Comparison of ENCODE assay signal across 9 mouse cellular contexts in the genomic region with DNA sequence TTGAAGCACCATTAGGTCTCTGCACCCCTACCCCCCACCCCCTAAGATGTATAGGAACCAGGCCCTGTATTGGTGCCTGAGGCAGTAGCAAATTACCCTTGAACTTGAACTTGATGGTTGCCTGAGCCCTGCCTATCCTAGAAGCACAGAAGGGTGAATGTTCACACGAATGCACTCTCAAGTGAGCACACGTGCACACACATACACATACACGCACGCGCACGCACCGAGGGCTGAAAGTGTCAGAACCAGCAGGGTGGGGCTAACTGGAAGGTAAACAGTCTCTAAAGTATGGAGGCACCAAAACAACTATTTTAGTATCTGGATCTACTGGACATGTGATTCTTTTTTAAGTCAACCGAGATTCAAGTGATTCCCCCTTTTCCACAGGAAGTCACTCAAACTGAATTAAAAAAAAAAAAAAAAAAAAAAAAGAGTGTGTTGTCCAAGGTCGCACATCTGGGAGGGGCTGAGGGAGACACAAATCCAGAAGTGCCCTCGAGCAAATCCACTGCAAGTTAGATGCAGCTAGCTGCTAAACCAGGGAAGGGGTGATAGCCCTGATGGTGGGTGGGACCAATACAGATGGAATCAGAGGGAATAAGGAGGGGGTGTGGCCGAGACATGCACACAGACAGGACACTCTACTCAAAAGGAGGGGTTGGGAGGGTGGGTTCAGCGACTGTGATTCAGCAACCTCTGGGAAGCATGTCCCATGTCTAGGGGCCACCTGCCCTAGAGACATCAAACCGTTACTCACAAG.
DNase-seq lines count a peak whose midpoint lies in the region; ATAC-seq and TF ChIP-seq lines count a peak whose summit lies in the region.
"Had no signal": no experiment of that assay in that cellular context is flagged by ENCODE, and none has a peak within 500 bp of the region (broad histone marks: within the 10 kb centered on the region; RNA-seq: fewer than 3 reads in every experiment).

No protein-coding gene starts in this region.

- no peak for TF ChIP-seq CTCF in intestine, postnatal 0 days (IDR thresholded peaks at IDR 0.05; ENCODE audit: low read depth)

- H3K9me3 ChIP-seq in heart, embryonic 12.5 days (replicated peaks): no peaks in the 10 kb centered on the region
- H3K9me3 ChIP-seq in midbrain, embryonic 16.5 days (replicated peaks; ENCODE audit: control insufficient read depth, low read length, poor library complexity, severe bottlenecking): no peaks in the 10 kb centered on the region
- H3K9me3 ChIP-seq in midbrain, embryonic 11.5 days (ENCODE audit: control insufficient read depth, low read length): no peaks in the 10 kb centered on the region
- no peaks in the 10 kb centered on the region for H3K9me3 ChIP-seq in intestine, postnatal 0 days (ENCODE audit: control insufficient read depth)
- no peaks in the 10 kb centered on the region for H3K9me3 ChIP-seq in stomach, embryonic 16.5 days (replicated peaks; ENCODE audit: control insufficient read depth, low read length)
- H3K9me3 ChIP-seq: megakaryocyte, embryonic 14.5 days had no signal

- intact Hi-C loops in heart, postnatal 25 days (cut with DNase I): no loop called here

- H3K4me3 ChIP-seq in heart, embryonic 12.5 days: no peak overlapping the region
- H3K4me3 ChIP-seq in midbrain, embryonic 16.5 days (ENCODE audit: low read depth, low read length): no peak overlapping the region
- H3K4me3 ChIP-seq in midbrain, embryonic 11.5 days (ENCODE audit: low read depth, low read length): no peak overlapping the region
- H3K4me3 ChIP-seq in intestine, postnatal 0 days (ENCODE audit: low read depth, low read length): no peak overlapping the region
- no peak overlapping the region for H3K4me3 ChIP-seq in stomach, embryonic 16.5 days (replicated peaks; ENCODE audit: low read length)
- H3K4me3 ChIP-seq: megakaryocyte, embryonic 14.5 days had no signal

- H3K4me2 ChIP-seq in heart, embryonic 12.5 days: peak overlapping the region; percentile 13; the same call in 1 of the 2 replicates
- no peak overlapping the region for H3K4me2 ChIP-seq in midbrain, embryonic 16.5 days (ENCODE audit: low read length)
- H3K4me2 ChIP-seq in midbrain, embryonic 11.5 days: no peak overlapping the region
- no peak overlapping the region for H3K4me2 ChIP-seq in intestine, postnatal 0 days (replicated peaks; ENCODE audit: low read depth)
- peak overlapping the region; percentile 27; the same call in 1 of the 2 replicates for H3K4me2 ChIP-seq in stomach, embryonic 16.5 days (ENCODE audit: low read depth, low read length)

- no peak for DNase-seq in heart, postnatal 25 days (ENCODE audit: low spot score)
- DNase-seq in midbrain, embryonic 11.5 days (ENCODE audit: low spot score, missing footprints): no peak
- DNase-seq in layer of hippocampus, adult 18-20 months (ENCODE audit: low spot score in 2 of 2): no peak
- no peak for DNase-seq in adrenal gland, postnatal 25 days

- peak overlapping the region; percentile 58; the same call in 1 of the 2 replicates for H3K9ac ChIP-seq in heart, embryonic 12.5 days
- H3K9ac ChIP-seq in midbrain, embryonic 16.5 days (ENCODE audit: low read depth, low read length): no peak overlapping the region
- no peak overlapping the region for H3K9ac ChIP-seq in midbrain, embryonic 11.5 days (ENCODE audit: low read length)
- H3K9ac ChIP-seq in intestine, postnatal 0 days (ENCODE audit: low read depth, low read length): no peak overlapping the region
- H3K9ac ChIP-seq in stomach, embryonic 16.5 days (ENCODE audit: low read length): peak overlapping the region; percentile 40

- WGBS in heart, embryonic 12.5 days: 73% methylated on average over 13 of the region's 13 CpGs
- WGBS in midbrain, embryonic 16.5 days: 87% methylated on average over 13 of the region's 13 CpGs
- 85% methylated on average over 13 of the region's 13 CpGs for WGBS in midbrain, embryonic 11.5 days
- 62% methylated on average over 13 of the region's 13 CpGs for WGBS in intestine, postnatal 0 days
- WGBS in stomach, embryonic 16.5 days: 65% methylated on average over 13 of the region's 13 CpGs

- ATAC-seq in heart, embryonic 12.5 days (ENCODE audit: insufficient number of reproducible peaks, low FRiP score): no peak
- no peak for ATAC-seq in midbrain, embryonic 16.5 days
- no peak for ATAC-seq in midbrain, embryonic 11.5 days (ENCODE audit: low FRiP score)
- ATAC-seq in intestine, postnatal 0 days: no peak
- ATAC-seq in stomach, embryonic 16.5 days (ENCODE audit: insufficient read depth, low FRiP score): no peak

- H3K4me1 ChIP-seq in heart, embryonic 12.5 days (replicated peaks): peaks cover 99% of the 10 kb centered on the region
- peaks cover 13% of the 10 kb centered on the region for H3K4me1 ChIP-seq in midbrain, embryonic 16.5 days (ENCODE audit: control insufficient read depth, insufficient read depth, low read length)
- no peaks in the 10 kb centered on the region for H3K4me1 ChIP-seq in midbrain, embryonic 11.5 days (ENCODE audit: control insufficient read depth, insufficient read depth, low read length)
- H3K4me1 ChIP-seq in intestine, postnatal 0 days (replicated peaks; ENCODE audit: control insufficient read depth, insufficient read depth, low read length): peaks cover 10% of the 10 kb centered on the region
- H3K4me1 ChIP-seq in stomach, embryonic 16.5 days (ENCODE audit: control insufficient read depth, insufficient read depth, low read length): peaks cover 76% of the 10 kb centered on the region

- 0 out of 2 replicates have a peak, but pooled peaks cover 4% of the 10 kb centered on the region for H3K36me3 ChIP-seq in heart, embryonic 12.5 days
- no peaks in the 10 kb centered on the region for H3K36me3 ChIP-seq in midbrain, embryonic 16.5 days (ENCODE audit: control insufficient read depth, insufficient read depth, low read length)
- no peaks in the 10 kb centered on the region for H3K36me3 ChIP-seq in midbrain, embryonic 11.5 days (ENCODE audit: control insufficient read depth, insufficient read depth, low read length)
- H3K36me3 ChIP-seq in intestine, postnatal 0 days (ENCODE audit: control insufficient read depth, insufficient read depth): no peaks in the 10 kb centered on the region; the same call in 1 of the 2 replicates
- no peaks in the 10 kb centered on the region for H3K36me3 ChIP-seq in stomach, embryonic 16.5 days (ENCODE audit: control insufficient read depth, insufficient read depth, low read length)

- H3K27me3 ChIP-seq in heart, embryonic 12.5 days (replicated peaks): no peaks in the 10 kb centered on the region
- H3K27me3 ChIP-seq in midbrain, embryonic 16.5 days (ENCODE audit: control insufficient read depth, insufficient read depth, low read depth, low read length): no peaks in the 10 kb centered on the region
- H3K27me3 ChIP-seq in midbrain, embryonic 11.5 days (ENCODE audit: control insufficient read depth, insufficient read depth, low read length): no peaks in the 10 kb centered on the region; the same call in 1 of the 2 replicates
- H3K27me3 ChIP-seq in intestine, postnatal 0 days (replicated peaks; ENCODE audit: control insufficient read depth, insufficient read depth, low read length): no peaks in the 10 kb centered on the region
- no peaks in the 10 kb centered on the region for H3K27me3 ChIP-seq in stomach, embryonic 16.5 days (ENCODE audit: control insufficient read depth, insufficient read depth, low read length)

- H3K27ac ChIP-seq in heart, embryonic 12.5 days (ENCODE audit: poor library complexity, severe bottlenecking): peak overlapping the region; percentile 94
- peak overlapping the region; percentile 45; the same call in 1 of the 2 replicates for H3K27ac ChIP-seq in midbrain, embryonic 16.5 days (ENCODE audit: low read length)
- no peak overlapping the region for H3K27ac ChIP-seq in midbrain, embryonic 11.5 days (ENCODE audit: low read depth, low read length)
- peak overlapping the region; percentile 70 for H3K27ac ChIP-seq in intestine, postnatal 0 days (ENCODE audit: low read depth, low read length)
- H3K27ac ChIP-seq in stomach, embryonic 16.5 days (ENCODE audit: low read length): peak overlapping the region; percentile 92

Comparison
In these comparisons a context has a peak if more than half of its experiments do, and no peak if none do; other contexts are left out.
1. H3K4me2 ChIP-seq: peak in heart, embryonic 12.5 days (single experiment) and stomach, embryonic 16.5 days (single experiment); none in midbrain, embryonic 16.5 days (single experiment), midbrain, embryonic 11.5 days (single experiment) and intestine, postnatal 0 days (single experiment).
2. H3K9ac ChIP-seq: peak in heart, embryonic 12.5 days (single experiment) and stomach, embryonic 16.5 days (single experiment); none in midbrain, embryonic 16.5 days (single experiment), midbrain, embryonic 11.5 days (single experiment) and intestine, postnatal 0 days (single experiment).